Mouse (Mus musculus) heart, embryonic 10.5 days (tissue): Measurements from ENCODE around the gene Slc16a4. TPM values are rescaled to one million over a fixed set of nuclear protein-coding genes. Genes with fewer than 3 reads are reported as not detected.

Experiments
- DNase-seq: peaks from one replicate; pipeline ENCODE4 v3.0.0-alpha.2; 2017; ENCODE audit warnings: low spot score
- H3K27ac ChIP-seq: fragments of 300-500 bp; sonication (generic); 2 replicates; pipeline ENCODE4 v1.5.1; 2016; ENCODE audit warnings: mild to moderate bottlenecking
- H3K27me3 ChIP-seq: fragments of 300-500 bp; sonication (generic); 2 replicates; pipeline ENCODE4 v1.6.1; 2016; ENCODE audit warnings: mild to moderate bottlenecking; ENCODE audit not compliant: poor library complexity, insufficient read depth, severe bottlenecking
- H3K36me3 ChIP-seq: fragments of 300-500 bp; sonication (generic); 2 replicates; pipeline ENCODE4 v1.6.1; 2016; ENCODE audit warnings: mild to moderate bottlenecking, moderate library complexity
- H3K4me1 ChIP-seq: fragments of 300-500 bp; sonication (generic); 2 replicates; pipeline ENCODE4 v1.6.1; 2016; ENCODE audit warnings: mild to moderate bottlenecking
- H3K4me3 ChIP-seq: fragments of 300-500 bp; sonication (generic); 2 replicates; pipeline ENCODE4 v1.5.1; 2016; ENCODE audit warnings: mild to moderate bottlenecking, moderate library complexity
- H3K9me3 ChIP-seq: fragments of 300-500 bp; sonication (generic); 2 replicates; pipeline ENCODE4 v1.6.1; 2016; ENCODE audit warnings: mild to moderate bottlenecking, moderate library complexity
- WGBS: fragments of 180-500 bp; shearing (Covaris S2); methylation state at CpG from one replicate; pipeline ENCODE4 v1.1.7; 2016; 5-methylcytosine and 5-hydroxymethylcytosine counted together
- polyA plus RNA-seq: library from polyadenylated mRNA; unstranded; fragments of >200 nt; fragmentation: Nextera tagmentation; extraction: Ambion mirVana; gene quantifications from 2 replicates; pipeline ENCODE4 v1.2.1, GENCODE M21; 2016

Gene Slc16a4
- polyA plus RNA-seq, 1 experiment from 2014 or later, result 1.7 TPM

GRCm38 (mm10) chr3:107351706-107352105 lies 60.7 kb downstream of the Slc16a4 start:
- H3K4me1 ChIP-seq, result no peaks in the 10 kb centered on the region
- no peaks in the 10 kb centered on the region for H3K9me3 ChIP-seq
- WGBS, result 58% methylated on average over 3 of the region's 3 CpGs
- H3K4me3 ChIP-seq, result no peak overlapping the region
- H3K27ac ChIP-seq, result no peak overlapping the region
- peaks cover 12% of the 10 kb centered on the region for H3K27me3 ChIP-seq
- no peak for DNase-seq
- H3K36me3 ChIP-seq, result no peaks in the 10 kb centered on the region

- Histone ChIP-seq H3K27me3 (peaks cover 12% of the 10 kb centered on the region), H3K4me3 (no peak overlapping the region), H3K4me1 (peaks cover 9% of the 10 kb centered on the region; the same call in 1 of the 2 replicates), H3K9me3 (no peaks in the 10 kb centered on the region), H3K27ac (no peak overlapping the region), H3K36me3 (no peaks in the 10 kb centered on the region)
- DNase-seq, result peak; percentile 61
- 77% methylated on average over 6 of the region's 6 CpGs for WGBS
Measured at GRCm38 (mm10) chr3:107355618-107356260, 64.7 kb downstream of the Slc16a4 start.

GRCm38 (mm10) chr3:107356964-107357441 lies 66.0 kb downstream of the Slc16a4 start:
- Histone ChIP-seq H3K4me3 (peak overlapping the region; percentile 43), H3K9me3 (no peaks in the 10 kb centered on the region), H3K4me1 (peaks cover 14% of the 10 kb centered on the region; the same call in 1 of the 2 replicates), H3K27ac (no peak overlapping the region), H3K27me3 (peaks cover 12% of the 10 kb centered on the region), H3K36me3 (no peaks in the 10 kb centered on the region)
- WGBS, result under 1% methylated on average over 11 of the region's 11 CpGs
- peak; percentile 89 for DNase-seq

GRCm38 (mm10) chr3:107357700-107358234 lies 66.7 kb downstream of the Slc16a4 start:
- H3K4me1 ChIP-seq, result peaks cover 14% of the 10 kb centered on the region; the same call in 1 of the 2 replicates
- no peak for DNase-seq
- peaks cover 12% of the 10 kb centered on the region for H3K27me3 ChIP-seq
- no peaks in the 10 kb centered on the region for H3K9me3 ChIP-seq
- WGBS, result 64% methylated on average over 3 of the region's 3 CpGs
- no peaks in the 10 kb centered on the region for H3K36me3 ChIP-seq
- no peak overlapping the region for H3K27ac ChIP-seq
- H3K4me3 ChIP-seq, result no peak overlapping the region

- no peaks in the 10 kb centered on the region for H3K9me3 ChIP-seq
- H3K4me1 ChIP-seq, result peaks cover 14% of the 10 kb centered on the region; the same call in 1 of the 2 replicates
- no peak for DNase-seq
- H3K4me3 ChIP-seq, result no peak overlapping the region
- WGBS, result 53% methylated on average over 4 of the region's 4 CpGs
- H3K36me3 ChIP-seq, result no peaks in the 10 kb centered on the region
- H3K27ac ChIP-seq, result no peak overlapping the region
- peaks cover 5% of the 10 kb centered on the region; the same call in 1 of the 2 replicates for H3K27me3 ChIP-seq
Measured at GRCm38 (mm10) chr3:107360341-107360740, 69.3 kb downstream of the Slc16a4 start.

Other genes with a start within 250 kb of the Slc16a4 start
- gene Kcna2, start 190.1 kb upstream of the Slc16a4 start, polyA plus RNA-seq, result not detected in 2 replicates
- gene Kcna10, start 108.2 kb upstream of the Slc16a4 start, polyA plus RNA-seq, result not detected in 2 replicates
- gene Cym, start 69.5 kb upstream of the Slc16a4 start, polyA plus RNA-seq, result not detected in 2 replicates
- not detected in 2 replicates for gene A630076J17Rik, start 60.6 kb upstream of the Slc16a4 start, polyA plus RNA-seq
- gene Prok1, start 51.5 kb upstream of the Slc16a4 start, polyA plus RNA-seq, result not detected in 2 replicates
- 157 and 163 TPM in 2 replicates for gene Lamtor5, start 12.4 kb upstream of the Slc16a4 start, polyA plus RNA-seq
- gene Rbm15, start 42.4 kb downstream of the Slc16a4 start, polyA plus RNA-seq, result 11.8 and 13.3 TPM in 2 replicates
- gene Kcnc4, start 168.3 kb downstream of the Slc16a4 start, polyA plus RNA-seq, result 0.09 and 0.18 TPM in 2 replicates
- 3.0 and 3.8 TPM in 2 replicates for gene Slc6a17, start 226.8 kb downstream of the Slc16a4 start, polyA plus RNA-seq